Mouse (Mus musculus) neutrophil, adult 83 days (primary cell): ENCODE measurements around the gene Gdnf. TPM values are rescaled to one million over a fixed set of nuclear protein-coding genes. Genes with fewer than 3 reads are reported as not detected.

Source experiments
- total RNA-seq, 2 experiments: library from RNA; stranded (reverse); gene quantifications; one replicate each; pipeline ENCODE4 v1.2.4; 2023

Gdnf gene
- not detected for total RNA-seq

DNA sequence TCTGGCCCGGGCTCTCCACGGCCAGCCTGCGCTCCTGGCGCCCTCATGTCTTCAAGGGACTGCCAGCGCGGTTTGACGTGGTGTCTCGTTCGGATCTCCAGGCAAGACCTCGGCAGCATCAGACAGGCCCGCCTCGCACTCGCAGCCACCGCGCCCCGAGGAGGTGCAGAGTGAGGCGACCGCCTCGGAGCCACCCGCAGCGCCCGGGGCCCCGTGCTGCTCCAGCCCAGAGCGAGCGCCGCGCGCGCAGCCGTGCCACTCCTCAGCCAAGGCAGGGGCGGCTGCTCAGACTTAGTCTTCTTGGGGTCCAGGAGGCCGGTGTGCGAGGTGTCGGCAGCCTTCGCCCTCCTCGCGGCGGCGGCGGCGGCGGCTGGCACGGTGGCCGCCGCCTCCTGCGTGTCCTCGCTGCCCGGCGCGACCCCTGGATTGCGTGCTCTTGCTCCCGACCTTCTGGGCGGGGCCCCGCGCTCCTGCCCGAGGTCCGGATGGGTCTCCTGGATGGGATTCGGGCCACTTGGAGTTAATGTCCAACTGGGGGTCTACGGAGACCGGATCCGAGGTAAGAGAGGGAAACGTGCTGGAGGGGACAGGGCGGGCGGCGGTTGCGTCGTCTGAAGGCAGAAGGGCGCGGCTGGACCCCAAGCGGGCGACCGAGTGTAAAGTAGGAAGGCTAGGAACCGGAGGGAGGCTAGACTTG lies at the start of gene Gdnf:
Gene Gdnf (plus strand): TSS at position 291 of the 697 bp plus-strand sequence.

